Mouse (Mus musculus): Measurements from ENCODE around the gene Nppb. TPM values are rescaled to one million over a fixed set of nuclear protein-coding genes. Genes with fewer than 3 reads are reported as not detected.

The Nppb gene
- polyA plus RNA-seq, 1 experiment, result not detected

GRCm38 (mm10) chr4:148024003-148024402 lies 38.4 kb downstream of the Nppb start:
- Histone ChIP-seq H3K4me1 (ENCODE audit: control insufficient read depth, insufficient read depth, low read length) (no peaks in the 10 kb centered on the region), H3K4me3 (replicated peaks; ENCODE audit: extremely low read depth, low read depth, low read length) (no peak overlapping the region)
- TF ChIP-seq CTCF (IDR thresholded peaks at IDR 0.05; ENCODE audit: insufficient read depth, low read length) (no peak), POLR2A (IDR thresholded peaks at IDR 0.05; ENCODE audit: borderline replicate concordance, extremely low read depth, low read depth, low read length) (no peak)
- peak; percentile 21 for DNase-seq
- 73% methylated on average over 3 of the region's 3 CpGs for WGBS

- H3K4me1 ChIP-seq (ENCODE audit: control insufficient read depth, insufficient read depth, low read length), result no peaks in the 10 kb centered on the region
- 94% methylated on average over 7 of the region's 7 CpGs for WGBS
- no peak for DNase-seq
- TF ChIP-seq POLR2A (IDR thresholded peaks at IDR 0.05; ENCODE audit: borderline replicate concordance, extremely low read depth, low read depth, low read length) (no peak), CTCF (IDR thresholded peaks at IDR 0.05; ENCODE audit: insufficient read depth, low read length) (no peak)
- H3K4me3 ChIP-seq (replicated peaks; ENCODE audit: extremely low read depth, low read depth, low read length), result no peak overlapping the region
These were observed 43.7 kb downstream of the Nppb start for GRCm38 (mm10) chr4:148029297-148029696.

- no peak overlapping the region for H3K4me3 ChIP-seq (replicated peaks; ENCODE audit: extremely low read depth, low read depth, low read length)
- WGBS, result 79% methylated on average over 5 of the region's 5 CpGs
- H3K4me1 ChIP-seq (ENCODE audit: control insufficient read depth, insufficient read depth, low read length), result no peaks in the 10 kb centered on the region
- TF ChIP-seq CTCF (IDR thresholded peaks at IDR 0.05; ENCODE audit: insufficient read depth, low read length) (no peak), POLR2A (IDR thresholded peaks at IDR 0.05; ENCODE audit: borderline replicate concordance, extremely low read depth, low read depth, low read length) (no peak)
- no peak for DNase-seq
These were observed 44.9 kb downstream of the Nppb start for GRCm38 (mm10) chr4:148030506-148030905.

- WGBS, result 87% methylated on average over 7 of the region's 7 CpGs
- H3K4me1 ChIP-seq (ENCODE audit: control insufficient read depth, insufficient read depth, low read length), result peaks cover 3% of the 10 kb centered on the region
- H3K4me3 ChIP-seq (replicated peaks; ENCODE audit: extremely low read depth, low read depth, low read length), result no peak overlapping the region
- TF ChIP-seq CTCF (IDR thresholded peaks at IDR 0.05; ENCODE audit: insufficient read depth, low read length) (no peak), POLR2A (IDR thresholded peaks at IDR 0.05; ENCODE audit: borderline replicate concordance, extremely low read depth, low read depth, low read length) (no peak)
- no peak for DNase-seq
These were observed 48.3 kb downstream of the Nppb start for GRCm38 (mm10) chr4:148033858-148034410.

GRCm38 (mm10) chr4:148035440-148035839 lies 49.9 kb downstream of the Nppb start:
- DNase-seq, result no peak
- WGBS, result 92% methylated on average over 3 of the region's 3 CpGs
- TF ChIP-seq CTCF (IDR thresholded peaks at IDR 0.05; ENCODE audit: insufficient read depth, low read length) (no peak), POLR2A (IDR thresholded peaks at IDR 0.05; ENCODE audit: borderline replicate concordance, extremely low read depth, low read depth, low read length) (no peak)
- peaks cover 8% of the 10 kb centered on the region for H3K4me1 ChIP-seq (ENCODE audit: control insufficient read depth, insufficient read depth, low read length)
- no peak overlapping the region for H3K4me3 ChIP-seq (replicated peaks; ENCODE audit: extremely low read depth, low read depth, low read length)

Other genes with a start within 250 kb of the Nppb start
- 0.37 and 1.5 TPM in 2 replicates for gene Zfp984, start 176.0 kb upstream of the Nppb start, polyA plus RNA-seq (2012; rRNA removed)
- gene Zfp933, start 137.4 kb upstream of the Nppb start, polyA plus RNA-seq (2012; rRNA removed), result 0.67 and 1.1 TPM in 2 replicates
- 45.1 and 70.3 TPM in 2 replicates for gene Miip, start 117.0 kb upstream of the Nppb start, polyA plus RNA-seq (2012; rRNA removed)
- 0.84 and 1.9 TPM in 2 replicates for gene Fv1, start 116.8 kb upstream of the Nppb start, polyA plus RNA-seq (2012; rRNA removed)
- 36.5 and 52.2 TPM in 2 replicates for gene Mfn2, start 81.1 kb upstream of the Nppb start, polyA plus RNA-seq (2012; rRNA removed)
- 45.0 and 62.2 TPM in 2 replicates for gene Plod1, start 49.0 kb upstream of the Nppb start, polyA plus RNA-seq (2012; rRNA removed)
- 84.1 and 97.5 TPM in 2 replicates for gene 2510039O18Rik, start 44.9 kb upstream of the Nppb start, polyA plus RNA-seq (2012; rRNA removed)
- 31.3 and 55.1 TPM in 2 replicates for gene Nppa, start 14.9 kb downstream of the Nppb start, polyA plus RNA-seq (2012; rRNA removed)
- gene Clcn6, start 53.0 kb downstream of the Nppb start, polyA plus RNA-seq (2012; rRNA removed), result 14.1 and 14.9 TPM in 2 replicates
- 34.8 and 38.9 TPM in 2 replicates for gene Mthfr, start 53.3 kb downstream of the Nppb start, polyA plus RNA-seq (2012; rRNA removed)
- 50.1 and 56.8 TPM in 2 replicates for gene Agtrap, start 102.2 kb downstream of the Nppb start, polyA plus RNA-seq (2012; rRNA removed)
- gene Mad2l2, start 144.6 kb downstream of the Nppb start, polyA plus RNA-seq (2012; rRNA removed), result 26.9 and 30.8 TPM in 2 replicates
- 0.15 and 0.59 TPM in 2 replicates for gene Draxin, start 144.9 kb downstream of the Nppb start, polyA plus RNA-seq (2012; rRNA removed)
- 64.5 and 84.4 TPM in 2 replicates for gene Fbxo6, start 166.4 kb downstream of the Nppb start, polyA plus RNA-seq (2012; rRNA removed)
- 13.3 and 21.5 TPM in 2 replicates for gene Fbxo44, start 174.7 kb downstream of the Nppb start, polyA plus RNA-seq (2012; rRNA removed)
- gene Fbxo2, start 174.8 kb downstream of the Nppb start, polyA plus RNA-seq (2012; rRNA removed), result 1.9 and 2.6 TPM in 2 replicates

All from lung, adult 2 months (tissue).